Mouse (Mus musculus): ENCODE data around the gene Zbtb49.

Zbtb49 gene

GRCm38 (mm10) chr5:38184688-38185285, 35.5 kb downstream of the Zbtb49 start:
- H3K36me3 ChIP-seq (ENCODE audit: insufficient read depth, low read length), result no peaks in the 10 kb centered on the region
- H3K27me3 ChIP-seq (ENCODE audit: insufficient read depth, low read length), result no peaks in the 10 kb centered on the region
- H3K4me1 ChIP-seq (replicated peaks; ENCODE audit: low read depth, low read length), result no peaks in the 10 kb centered on the region
- H3K9me3 ChIP-seq (ENCODE audit: low read length), result peaks cover 3% of the 10 kb centered on the region; the same call in 1 of the 2 replicates
- no peak for TF ChIP-seq POU5F1 (IDR thresholded peaks at IDR 0.05; ENCODE audit: borderline replicate concordance, low read length)
- no peak for TF ChIP-seq CTCF (conservative IDR thresholded peaks at IDR 0.05; ENCODE audit: low read length)
- TF ChIP-seq NANOG (IDR thresholded peaks at IDR 0.05; ENCODE audit: borderline replicate concordance, low read length), result no peak
- H3K4me3 ChIP-seq (replicated peaks; ENCODE audit: low read length), result no peak overlapping the region

DNA sequence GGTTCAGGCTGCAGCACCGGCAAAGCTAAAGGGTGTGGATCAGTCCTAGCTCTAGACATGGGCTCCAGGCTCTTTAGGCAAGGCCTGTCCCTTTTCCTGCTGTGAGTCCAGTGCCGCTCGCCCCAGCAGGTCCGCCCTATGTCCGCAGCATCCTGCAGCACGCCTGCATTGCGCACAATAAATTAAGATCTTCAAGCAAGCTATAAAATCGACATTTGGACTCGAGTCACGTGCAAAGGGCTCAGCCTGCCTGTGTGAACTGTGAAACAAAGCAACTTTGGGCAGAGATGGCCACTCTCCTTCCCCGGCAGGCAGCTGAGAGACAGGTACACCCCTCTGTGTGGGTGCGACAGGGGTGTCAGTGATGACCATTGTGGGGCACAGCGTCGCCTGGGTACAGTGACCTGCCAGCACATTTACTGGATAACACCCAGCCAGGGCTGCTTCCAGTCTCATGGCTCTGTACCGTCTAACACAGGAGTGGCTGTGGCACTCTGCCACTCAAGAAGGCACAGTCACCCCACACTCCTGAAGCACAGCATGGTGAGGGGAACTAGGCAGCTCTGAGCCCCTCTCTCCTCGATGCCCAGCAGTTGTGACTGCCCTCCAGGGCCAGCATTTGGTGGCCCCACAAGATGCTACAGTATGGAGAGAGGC, 45.9 kb downstream of the Zbtb49 start:
- H3K36me3 ChIP-seq (ENCODE audit: insufficient read depth, low read length), result no peaks in the 10 kb centered on the region
- no peak overlapping the region for H3K4me3 ChIP-seq (replicated peaks; ENCODE audit: low read length)
- H3K9me3 ChIP-seq (ENCODE audit: low read length), result peaks cover 41% of the 10 kb centered on the region
- peaks cover 28% of the 10 kb centered on the region for H3K27me3 ChIP-seq (ENCODE audit: insufficient read depth, low read length)
- no peak for TF ChIP-seq NANOG (IDR thresholded peaks at IDR 0.05; ENCODE audit: borderline replicate concordance, low read length)
- no peak for TF ChIP-seq CTCF (conservative IDR thresholded peaks at IDR 0.05; ENCODE audit: low read length)
- TF ChIP-seq POU5F1 (IDR thresholded peaks at IDR 0.05; ENCODE audit: borderline replicate concordance, low read length), result no peak
- no peaks in the 10 kb centered on the region for H3K4me1 ChIP-seq (replicated peaks; ENCODE audit: low read depth, low read length)

DNA sequence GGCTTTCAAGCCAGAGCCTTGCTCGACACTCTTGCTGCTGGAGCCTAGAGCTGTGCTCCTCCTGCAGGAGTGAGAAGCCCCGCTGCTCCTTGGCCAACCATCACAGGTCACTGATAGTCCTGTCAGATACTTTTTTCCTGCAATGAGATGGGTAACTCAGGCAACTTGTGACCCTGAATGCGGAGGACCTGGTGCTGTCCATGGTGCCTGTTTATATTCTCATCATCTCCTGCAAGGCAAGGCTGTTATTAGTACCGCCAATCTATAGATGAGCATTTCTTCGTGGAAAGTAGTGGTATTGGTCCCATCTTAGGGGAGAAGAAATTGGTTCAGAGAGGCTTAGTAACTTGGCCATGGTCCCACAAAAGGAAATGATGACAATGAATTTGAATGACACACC, 46.5 kb downstream of the Zbtb49 start:
- Histone ChIP-seq H3K9me3 (ENCODE audit: low read length) (peaks cover 35% of the 10 kb centered on the region), H3K36me3 (ENCODE audit: insufficient read depth, low read length) (no peaks in the 10 kb centered on the region), H3K27me3 (ENCODE audit: insufficient read depth, low read length) (peaks cover 28% of the 10 kb centered on the region), H3K4me1 (replicated peaks; ENCODE audit: low read depth, low read length) (no peaks in the 10 kb centered on the region), H3K4me3 (replicated peaks; ENCODE audit: low read length) (no peak overlapping the region)
- TF ChIP-seq CTCF (conservative IDR thresholded peaks at IDR 0.05; ENCODE audit: low read length) (no peak), POU5F1 (IDR thresholded peaks at IDR 0.05; ENCODE audit: borderline replicate concordance, low read length) (no peak), NANOG (IDR thresholded peaks at IDR 0.05; ENCODE audit: borderline replicate concordance, low read length) (no peak)

DNA sequence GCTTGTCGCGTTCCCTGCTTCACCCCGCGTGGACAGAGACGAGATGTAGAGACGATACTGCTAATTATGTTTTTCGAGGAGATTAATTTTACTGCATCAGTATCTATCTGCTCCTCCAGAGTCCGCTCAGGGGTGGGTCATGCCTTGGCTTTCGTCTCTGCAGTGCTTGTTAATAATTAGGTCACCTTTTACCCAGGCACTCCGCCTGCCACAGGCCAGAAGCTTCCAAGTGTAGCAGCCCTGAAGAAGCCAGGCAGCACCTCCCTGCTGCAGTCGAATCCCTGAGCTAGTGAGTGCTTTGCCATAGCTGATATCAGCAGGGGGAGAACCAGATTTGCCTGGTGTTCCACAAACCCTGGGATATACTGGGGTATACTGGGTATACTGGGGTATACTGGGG, 51.8 kb downstream of the Zbtb49 start:
- Histone ChIP-seq H3K4me3 (replicated peaks; ENCODE audit: low read length) (no peak overlapping the region), H3K9me3 (ENCODE audit: low read length) (peaks cover 15% of the 10 kb centered on the region), H3K4me1 (replicated peaks; ENCODE audit: low read depth, low read length) (no peaks in the 10 kb centered on the region), H3K27me3 (ENCODE audit: insufficient read depth, low read length) (peaks cover 42% of the 10 kb centered on the region), H3K36me3 (ENCODE audit: insufficient read depth, low read length) (no peaks in the 10 kb centered on the region)
- TF ChIP-seq POU5F1 (IDR thresholded peaks at IDR 0.05; ENCODE audit: borderline replicate concordance, low read length) (no peak), NANOG (IDR thresholded peaks at IDR 0.05; ENCODE audit: borderline replicate concordance, low read length) (no peak), CTCF (conservative IDR thresholded peaks at IDR 0.05; ENCODE audit: low read length) (no peak)

GRCm38 (mm10) chr5:38159634-38160413, 60.4 kb downstream of the Zbtb49 start, which contains the start of gene Nsg1:
Nsg1 (minus strand) TSS chr5:38159907.
- peaks cover 96% of the 10 kb centered on the region for H3K27me3 ChIP-seq (ENCODE audit: insufficient read depth, low read length)
- TF ChIP-seq POU5F1 (IDR thresholded peaks at IDR 0.05; ENCODE audit: borderline replicate concordance, low read length), result no peak
- no peak for TF ChIP-seq CTCF (conservative IDR thresholded peaks at IDR 0.05; ENCODE audit: low read length)
- TF ChIP-seq NANOG (IDR thresholded peaks at IDR 0.05; ENCODE audit: borderline replicate concordance, low read length), result no peak
- no peaks in the 10 kb centered on the region for H3K36me3 ChIP-seq (ENCODE audit: insufficient read depth, low read length)
- H3K4me3 ChIP-seq (replicated peaks; ENCODE audit: low read length), result peak within 1 kb of the TSS; percentile 81
- H3K9me3 ChIP-seq (ENCODE audit: low read length), result peaks cover 7% of the 10 kb centered on the region
- peaks cover 15% of the 10 kb centered on the region for H3K4me1 ChIP-seq (replicated peaks; ENCODE audit: low read depth, low read length)

DNA sequence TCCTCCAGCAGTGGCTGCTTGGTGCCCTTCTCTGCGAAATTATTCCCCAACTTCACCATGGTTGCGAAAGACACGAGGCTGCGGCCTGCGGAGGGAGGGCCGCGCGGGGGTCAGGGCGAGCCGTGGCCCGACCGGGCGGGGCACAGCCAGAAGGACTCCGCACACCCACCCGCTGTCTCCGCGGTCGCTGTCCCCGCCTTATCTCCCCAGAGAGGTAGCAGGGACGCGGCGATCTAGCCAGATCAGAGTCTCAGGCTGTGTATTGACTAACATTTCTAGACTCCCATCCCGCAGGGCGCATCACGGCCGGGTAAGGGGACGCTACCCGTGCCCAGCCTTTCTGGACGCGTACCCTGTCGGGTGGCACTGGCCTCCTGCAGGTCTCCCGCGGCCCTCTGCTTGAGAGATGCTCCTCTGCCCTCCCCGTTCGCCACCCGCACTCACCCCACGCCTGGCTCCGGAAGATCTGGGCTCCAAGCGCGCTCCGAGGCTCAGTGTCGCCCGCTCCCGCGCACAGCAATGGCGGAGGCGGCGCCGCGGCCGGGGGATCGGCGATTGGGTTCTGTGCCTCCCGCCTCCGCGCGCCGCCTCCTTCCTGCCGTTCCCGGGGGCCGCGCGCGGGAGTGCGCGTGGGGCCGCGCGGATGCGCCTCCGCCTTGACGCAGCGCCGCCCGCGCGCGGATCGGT, 61.2 kb downstream of the Zbtb49 start:
- peaks cover 15% of the 10 kb centered on the region for H3K4me1 ChIP-seq (replicated peaks; ENCODE audit: low read depth, low read length)
- peaks cover 89% of the 10 kb centered on the region for H3K27me3 ChIP-seq (ENCODE audit: insufficient read depth, low read length)
- no peak for TF ChIP-seq NANOG (IDR thresholded peaks at IDR 0.05; ENCODE audit: borderline replicate concordance, low read length)
- no peak for TF ChIP-seq POU5F1 (IDR thresholded peaks at IDR 0.05; ENCODE audit: borderline replicate concordance, low read length)
- TF ChIP-seq CTCF (conservative IDR thresholded peaks at IDR 0.05; ENCODE audit: low read length), result no peak
- H3K4me3 ChIP-seq (replicated peaks; ENCODE audit: low read length), result peak overlapping the region; percentile 81
- H3K36me3 ChIP-seq (ENCODE audit: insufficient read depth, low read length), result no peaks in the 10 kb centered on the region
- peaks cover 15% of the 10 kb centered on the region for H3K9me3 ChIP-seq (ENCODE audit: low read length)

DNA sequence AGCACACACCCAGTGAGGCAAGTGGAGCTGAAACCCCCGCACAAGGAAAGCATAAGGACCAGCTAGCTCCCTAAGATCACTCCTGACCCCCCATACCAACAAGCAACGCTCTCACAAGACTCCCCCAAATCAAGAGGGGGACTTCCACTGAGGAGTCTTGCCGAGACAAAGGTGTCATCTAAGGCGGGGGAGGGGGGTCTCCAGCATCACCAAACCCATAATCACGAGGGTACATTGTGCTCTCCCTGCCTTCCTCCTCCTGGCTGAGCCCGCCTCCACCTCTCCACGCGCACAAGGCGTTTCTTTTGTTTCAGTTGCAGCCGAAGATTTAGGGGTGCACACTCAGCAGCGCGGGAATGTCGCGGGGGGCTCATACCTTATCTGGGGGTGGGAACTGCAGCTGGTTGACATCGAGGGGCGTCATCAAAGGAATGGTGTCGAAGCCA, 61.7 kb downstream of the Zbtb49 start:
- Histone ChIP-seq H3K9me3 (ENCODE audit: low read length) (peaks cover 20% of the 10 kb centered on the region), H3K27me3 (ENCODE audit: insufficient read depth, low read length) (peaks cover 84% of the 10 kb centered on the region), H3K4me3 (replicated peaks; ENCODE audit: low read length) (peak overlapping the region; percentile 81), H3K36me3 (ENCODE audit: insufficient read depth, low read length) (no peaks in the 10 kb centered on the region), H3K4me1 (replicated peaks; ENCODE audit: low read depth, low read length) (peaks cover 15% of the 10 kb centered on the region)
- TF ChIP-seq NANOG (IDR thresholded peaks at IDR 0.05; ENCODE audit: borderline replicate concordance, low read length) (no peak), POU5F1 (IDR thresholded peaks at IDR 0.05; ENCODE audit: borderline replicate concordance, low read length) (no peak), CTCF (conservative IDR thresholded peaks at IDR 0.05; ENCODE audit: low read length) (no peak)
